Mouse (Mus musculus) C2C12 (cell line): ENCODE results near the gene Nfat5.

ENCODE experiments used
- CTCF ChIP-seq: IDR thresholded peaks from one replicate; pipeline ENCODE4 v1.5.1; 2011; ENCODE audit not compliant: control insufficient read depth, insufficient read depth, insufficient read length
- MAX ChIP-seq: IDR thresholded peaks from one replicate; pipeline ENCODE4 v1.6.1; 2011; ENCODE audit warnings: mild to moderate bottlenecking, control low read depth

DNA sequence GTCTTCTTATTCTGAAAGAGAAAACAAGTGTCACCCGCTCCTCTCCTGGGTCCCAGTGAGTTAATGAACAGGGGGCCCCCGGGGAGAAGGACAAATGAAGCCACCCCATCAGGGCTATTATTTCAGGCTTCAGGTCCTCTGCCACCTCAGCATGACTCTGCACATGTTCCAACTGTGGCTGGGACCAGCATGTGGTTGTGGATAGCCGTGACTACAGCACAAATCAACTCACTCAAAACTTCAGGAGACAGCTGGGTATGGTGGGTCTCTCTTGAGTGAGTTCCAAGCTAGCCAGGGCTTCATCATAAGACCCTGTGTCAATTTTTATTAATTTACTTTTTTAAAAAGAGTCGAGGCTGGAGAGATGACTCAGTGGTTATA is 97.9 kb downstream of the Nfat5 start:
- no peak for TF ChIP-seq CTCF
- no peak for TF ChIP-seq MAX
